Mouse (Mus musculus): ENCODE data around the gene Iqschfp. TPM values are rescaled to one million over a fixed set of nuclear protein-coding genes. Genes with fewer than 3 reads are reported as not detected.

The Iqschfp gene
- total RNA-seq, 2 experiments from 2014 or later = not detected

DNA sequence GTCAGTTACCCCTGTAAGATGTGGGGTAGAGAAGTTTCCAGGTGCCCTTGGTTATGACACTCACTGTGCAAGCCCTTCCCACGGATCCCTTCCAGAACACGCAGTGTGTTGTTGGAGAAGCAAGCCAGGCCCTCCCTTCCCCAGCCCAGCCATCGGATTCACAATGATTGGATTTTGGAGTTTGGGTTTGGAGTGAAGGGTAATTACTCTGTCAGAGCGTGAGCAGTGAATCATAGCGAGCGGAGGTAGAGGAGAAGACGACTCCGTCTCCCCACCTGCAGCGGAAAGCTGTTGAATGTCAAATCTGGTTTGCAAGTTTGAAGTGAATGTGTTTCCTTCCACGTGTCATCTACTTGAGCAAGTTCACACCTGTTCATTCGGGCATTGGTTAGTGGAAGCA is 620.3 kb downstream of the Iqschfp start:
- no peak for DNase-seq
- intact Hi-C loops (cut with DNase I) = no loop called here

DNA sequence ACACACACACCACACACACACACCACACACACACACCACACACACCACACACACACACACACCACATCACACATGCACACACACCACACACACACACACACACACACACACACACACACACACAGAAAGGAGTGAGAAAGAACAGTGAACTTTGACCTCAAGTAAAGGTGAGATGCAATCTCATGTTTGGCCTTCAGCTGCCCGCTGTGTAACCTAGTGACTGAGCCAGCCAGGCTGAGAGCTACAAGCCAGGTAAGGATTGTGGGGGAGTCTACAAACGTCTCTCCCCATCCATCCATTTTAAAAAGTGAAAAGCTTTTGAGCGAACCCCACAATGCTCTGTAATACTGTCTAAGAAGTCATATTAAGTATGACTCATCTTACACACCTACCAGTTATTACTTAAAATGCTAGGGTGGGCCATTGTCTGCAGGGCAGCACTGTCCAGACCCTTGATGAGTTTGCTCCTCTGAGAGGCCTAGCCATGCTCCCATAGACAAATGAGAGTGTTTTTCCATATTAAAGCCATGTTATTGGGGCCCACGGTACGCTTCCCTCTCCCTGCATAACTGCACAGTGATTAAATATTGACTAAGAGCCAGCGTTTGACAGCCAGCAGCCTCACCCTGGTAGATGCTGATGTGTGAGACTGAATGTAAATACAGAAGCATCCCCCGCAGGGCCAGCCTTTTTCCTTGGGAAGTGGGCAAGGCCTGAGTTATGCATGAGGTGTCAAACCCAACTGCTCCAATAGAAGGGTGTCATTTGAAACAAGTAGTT is 621.5 kb downstream of the Iqschfp start:
- intact Hi-C loops (cut with DNase I) = no loop called here
- no peak for DNase-seq

DNA sequence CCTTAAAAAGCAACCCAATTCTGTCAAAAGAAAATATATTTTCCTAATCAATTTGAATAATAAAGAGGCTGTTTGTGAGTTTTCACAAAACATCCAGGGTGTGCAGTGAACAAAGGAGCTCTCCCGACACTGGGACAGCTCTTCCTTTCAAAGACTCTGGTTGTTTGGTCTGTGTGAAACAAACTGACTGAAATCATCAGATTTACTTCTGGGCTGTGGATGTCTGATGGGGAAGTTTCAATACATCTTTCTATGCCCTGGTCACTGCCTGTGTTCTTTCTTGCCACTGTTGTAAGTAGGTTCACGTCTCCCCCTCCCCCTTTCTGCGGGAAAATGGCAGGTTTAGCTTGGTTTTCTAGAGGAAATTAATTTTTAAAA is 622.1 kb downstream of the Iqschfp start:
- intact Hi-C loops (cut with DNase I) = no loop called here
- no peak for DNase-seq

DNA sequence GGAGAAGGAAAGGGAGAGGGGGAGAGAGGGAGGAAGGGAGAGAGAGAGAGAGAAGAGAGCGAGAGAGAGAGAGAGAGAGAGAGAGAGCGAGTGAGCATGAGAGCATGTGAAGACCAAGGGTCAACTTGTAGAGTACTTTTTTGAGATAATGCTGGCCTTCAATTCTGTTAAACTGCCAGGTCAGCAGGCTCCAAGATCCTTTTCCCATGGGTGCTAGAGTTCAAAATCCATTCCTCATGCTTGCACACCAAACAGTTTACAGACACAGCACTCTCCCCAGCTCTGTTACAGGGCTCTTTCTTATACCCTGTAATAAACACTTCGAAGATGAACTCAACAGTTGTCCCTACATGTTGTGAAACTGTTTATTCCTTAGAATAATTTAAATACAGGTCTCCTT is 622.7 kb downstream of the Iqschfp start:
- intact Hi-C loops (cut with DNase I) = no loop called here
- no peak for DNase-seq

DNA sequence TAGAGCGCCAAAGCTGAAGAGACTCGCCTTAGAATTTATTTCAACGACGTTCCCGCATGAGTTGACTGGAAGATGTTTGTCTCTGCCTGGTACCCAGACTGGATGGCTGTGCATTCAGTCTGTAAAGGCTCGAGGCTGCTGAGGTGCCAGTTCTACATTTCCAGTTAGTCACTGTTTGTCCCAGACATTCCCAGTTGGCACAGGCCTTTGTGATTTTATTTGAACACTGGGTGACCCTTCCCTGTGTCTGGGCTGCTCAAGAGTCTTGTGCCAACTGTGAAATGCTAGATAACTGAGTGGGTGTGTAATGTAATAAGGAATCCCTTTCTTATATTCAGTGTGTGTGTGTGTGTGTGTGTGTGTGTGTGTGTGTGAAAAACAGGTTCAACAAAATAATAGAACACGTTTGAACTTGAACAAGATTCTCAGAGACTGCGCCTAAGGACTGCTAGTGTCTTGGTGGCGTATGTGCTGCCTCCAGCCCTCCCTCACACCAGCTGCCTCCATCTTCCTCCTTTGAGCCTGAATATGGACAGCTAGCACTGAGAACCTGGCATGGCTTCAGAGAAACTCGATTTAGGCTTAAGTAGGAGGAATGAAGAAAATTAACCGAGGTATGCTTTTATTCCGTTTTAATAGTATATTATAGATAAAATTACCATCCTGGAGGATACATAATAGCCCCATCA is 624.5 kb downstream of the Iqschfp start:
- DNase-seq = no peak
- intact Hi-C loops (cut with DNase I) = loop anchor here (2.0 kb wide), 1 partner anchor 16 kb away; no protein-coding TSS in a partner anchor

DNA sequence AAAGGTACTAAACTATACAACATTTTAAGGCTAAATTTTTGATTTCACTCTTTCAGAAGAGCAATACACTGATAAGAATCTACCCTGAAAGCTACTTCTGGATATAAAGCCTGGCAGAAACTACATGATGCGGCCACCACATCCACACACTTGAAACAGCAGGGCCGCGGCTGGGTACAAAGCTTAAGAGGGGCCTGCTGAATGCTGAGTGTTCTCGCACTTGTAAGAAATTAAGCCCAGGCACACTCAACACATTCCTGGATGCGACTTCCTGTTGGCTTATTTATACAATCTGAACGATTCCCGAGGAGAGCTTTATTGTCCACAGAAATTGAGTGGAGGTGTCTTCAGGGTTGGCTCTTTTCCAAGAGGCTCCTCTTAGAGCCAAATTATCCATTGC is 625.2 kb downstream of the Iqschfp start:
- intact Hi-C loops (cut with DNase I) = loop anchor here (2.0 kb wide), 1 partner anchor 16 kb away; no protein-coding TSS in a partner anchor

DNA sequence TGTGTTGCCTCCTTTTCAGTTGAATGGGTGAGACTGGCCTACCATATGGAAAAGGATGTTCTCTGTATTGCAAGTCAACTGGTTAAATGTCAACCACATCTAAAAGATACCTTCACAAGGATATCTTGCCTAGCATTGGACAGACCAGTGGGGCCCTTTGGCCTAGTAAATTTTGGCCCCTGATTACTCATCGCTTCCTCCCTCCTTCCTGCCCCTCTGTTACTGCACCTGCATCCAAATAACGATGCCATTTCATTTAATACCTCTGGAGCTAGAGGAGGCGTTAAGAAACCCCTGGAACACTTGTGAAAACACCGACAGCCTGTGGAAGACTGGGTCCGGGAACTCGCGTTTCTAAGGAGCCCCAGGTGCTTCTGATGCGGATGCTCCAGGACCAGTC is 626.0 kb downstream of the Iqschfp start:
- intact Hi-C loops (cut with DNase I) = no loop called here
- DNase-seq = no peak

More for the DNA sequence above, 625.2 kb downstream of the Iqschfp start:
- DNase-seq = no peak

DNA sequence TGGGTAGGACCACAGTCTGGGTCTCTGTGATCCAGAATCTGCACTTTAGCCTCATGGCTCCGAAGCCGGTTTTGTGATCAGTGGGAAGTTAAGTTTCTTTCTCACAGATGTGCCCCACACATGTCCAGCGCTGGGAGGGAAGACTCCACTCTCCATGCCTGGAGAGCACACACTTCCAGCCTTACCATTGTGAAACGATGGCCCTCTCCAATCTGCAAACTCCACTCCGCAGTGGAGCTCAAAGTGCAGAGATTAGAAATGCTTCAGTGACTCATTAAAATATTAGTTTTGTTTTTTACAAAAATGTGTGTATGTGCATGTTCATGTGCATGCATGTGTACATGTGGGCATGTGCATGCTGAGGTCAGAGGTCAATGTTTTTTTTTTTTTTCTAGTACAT is 626.6 kb downstream of the Iqschfp start:
- DNase-seq = no peak
- intact Hi-C loops (cut with DNase I) = no loop called here

DNA sequence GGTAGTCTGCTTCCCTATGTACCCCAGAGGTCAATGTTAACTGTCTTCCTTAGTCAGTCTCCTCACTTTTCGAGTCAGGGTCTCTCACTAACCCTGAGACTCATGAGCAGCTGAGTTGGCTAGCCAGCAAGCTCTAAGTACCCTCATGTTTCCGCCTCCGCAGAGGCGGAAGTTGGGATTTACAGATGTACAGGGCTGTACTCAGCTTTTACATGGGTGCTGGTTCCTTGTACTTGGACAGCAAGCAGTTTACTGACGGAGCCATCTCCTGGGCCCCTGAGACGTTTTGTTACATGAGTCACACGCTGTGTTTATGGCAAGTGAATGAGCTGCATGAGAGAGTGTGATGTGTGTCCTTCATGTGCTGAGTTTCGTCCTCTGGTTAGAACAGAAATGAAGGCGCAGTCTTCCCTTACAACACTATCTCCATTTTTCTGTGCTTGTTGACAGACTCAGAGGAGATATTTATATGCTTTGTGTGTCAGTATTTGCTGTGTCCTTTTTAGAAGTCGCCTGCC is 633.4 kb downstream of the Iqschfp start:
- intact Hi-C loops (cut with DNase I) = no loop called here
- DNase-seq = no peak

DNA sequence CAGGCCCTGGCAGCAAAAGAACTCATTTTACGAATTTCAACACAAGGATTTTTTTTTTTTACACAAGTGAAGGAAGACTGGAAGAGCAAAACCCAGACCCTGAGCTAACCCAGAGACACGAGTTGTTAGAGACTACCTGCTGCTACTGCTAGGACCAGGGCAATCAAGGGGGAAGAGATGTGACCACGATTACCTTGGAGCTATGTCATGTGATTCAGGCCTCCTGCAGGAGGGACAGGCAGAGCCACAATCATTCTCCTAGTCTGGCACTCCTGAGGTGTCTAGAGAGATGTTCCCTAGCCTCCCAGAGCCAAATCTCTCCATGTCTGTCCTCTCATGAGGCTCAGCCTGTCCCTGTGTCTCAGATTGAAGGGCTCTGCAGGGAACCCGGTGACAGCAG is 634.4 kb downstream of the Iqschfp start:
- intact Hi-C loops (cut with DNase I) = no loop called here
- DNase-seq = no peak

DNA sequence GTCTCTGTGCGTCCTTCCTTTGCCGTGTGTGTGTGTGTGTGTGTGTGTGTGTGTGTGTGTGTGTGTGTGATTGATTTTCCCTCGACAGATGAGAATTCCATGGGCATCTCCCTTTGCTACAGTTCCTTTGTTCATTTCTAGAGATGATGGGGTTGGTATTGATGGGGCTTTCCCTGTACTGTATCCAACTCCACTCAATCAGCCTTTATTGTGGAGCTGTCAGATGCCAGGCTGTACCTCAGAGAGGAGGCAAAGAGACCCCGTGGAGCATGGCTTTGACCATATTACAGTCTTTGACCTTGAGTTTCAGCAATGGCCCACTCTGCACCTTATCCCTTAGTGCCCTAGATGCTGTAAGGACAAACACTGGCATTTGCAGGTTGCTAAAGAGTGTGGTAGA is 635.1 kb downstream of the Iqschfp start:
- intact Hi-C loops (cut with DNase I) = no loop called here
- DNase-seq = no peak

DNA sequence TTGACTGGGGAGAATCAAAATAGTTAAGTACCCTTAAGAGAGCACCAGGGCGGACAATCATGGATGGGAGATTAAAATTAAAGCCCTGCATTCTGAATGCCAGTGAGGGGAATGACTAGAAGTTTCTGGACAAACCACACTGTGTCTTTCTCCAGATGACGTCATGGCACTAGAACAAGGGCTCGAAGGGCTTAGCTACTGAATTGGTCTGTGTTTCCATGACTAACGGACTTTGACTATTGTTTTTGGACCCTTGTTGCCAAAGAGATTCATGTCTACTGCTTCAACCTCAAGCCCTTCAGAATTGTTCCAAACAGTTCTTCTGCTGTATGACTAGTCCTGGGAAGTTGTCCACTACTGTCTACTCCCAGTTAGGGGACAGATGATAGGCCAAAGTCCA is 639.9 kb downstream of the Iqschfp start:
- DNase-seq = no peak
- intact Hi-C loops (cut with DNase I) = loop anchor here (2.0 kb wide), 1 partner anchor 15 kb away; no protein-coding TSS in a partner anchor

DNA sequence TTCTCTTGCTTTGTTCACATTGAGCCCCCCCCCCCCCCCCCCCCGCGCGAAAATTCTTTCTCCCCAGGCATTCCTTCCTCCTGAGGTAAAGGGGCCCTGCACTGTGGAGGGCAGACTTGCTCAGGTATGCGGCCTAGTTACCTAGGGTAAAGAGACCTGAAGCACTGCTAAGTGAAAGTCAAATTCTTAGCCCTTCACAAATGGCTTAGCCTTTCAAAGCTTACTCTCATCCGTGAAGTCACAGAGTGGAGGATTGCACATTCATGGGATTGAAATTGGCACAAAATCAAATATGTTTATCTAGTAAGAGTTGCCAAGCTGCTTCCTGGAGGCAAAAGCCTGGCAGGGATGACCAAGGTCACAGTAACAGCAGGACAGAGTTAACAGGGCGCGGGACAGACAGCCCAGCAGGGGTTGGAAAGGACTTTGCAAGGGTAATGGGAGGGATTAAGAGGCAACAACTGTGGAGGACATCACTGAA is 642.6 kb downstream of the Iqschfp start:
- DNase-seq = peak; percentile 74 to 76
- intact Hi-C loops (cut with DNase I) = loop anchor here (2.0 kb wide), 1 partner anchor 40 kb away; no protein-coding TSS in a partner anchor

DNA sequence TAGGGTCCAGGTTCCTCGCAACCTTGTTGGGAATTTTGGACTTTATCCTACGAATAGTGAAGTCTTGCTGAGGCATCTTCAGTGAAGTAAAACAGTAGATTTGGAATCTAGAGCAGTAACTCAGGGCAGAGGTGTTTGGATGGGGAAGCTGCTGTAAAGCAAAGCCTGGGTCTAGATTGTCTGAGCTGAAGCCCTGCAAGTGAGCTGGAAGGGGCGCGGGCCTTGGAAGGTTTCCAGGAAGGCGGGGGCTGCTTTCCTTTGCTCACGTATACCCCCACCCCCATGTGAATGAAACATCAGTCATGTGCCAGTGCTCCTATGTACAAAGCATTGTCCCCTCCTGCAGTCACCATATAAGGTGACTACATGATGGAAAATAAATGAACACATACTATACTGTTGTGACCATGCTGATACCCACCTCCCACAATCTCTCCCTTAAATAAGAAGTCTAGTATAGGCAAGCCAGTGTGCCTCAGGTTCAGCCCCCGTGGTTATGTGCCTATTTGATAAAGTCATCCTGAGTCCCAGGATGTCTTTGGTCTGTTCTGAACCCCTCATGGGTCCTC is 643.2 kb downstream of the Iqschfp start:
- intact Hi-C loops (cut with DNase I) = loop anchor here (2.0 kb wide), 1 partner anchor 40 kb away; no protein-coding TSS in a partner anchor
- no peak for DNase-seq

DNA sequence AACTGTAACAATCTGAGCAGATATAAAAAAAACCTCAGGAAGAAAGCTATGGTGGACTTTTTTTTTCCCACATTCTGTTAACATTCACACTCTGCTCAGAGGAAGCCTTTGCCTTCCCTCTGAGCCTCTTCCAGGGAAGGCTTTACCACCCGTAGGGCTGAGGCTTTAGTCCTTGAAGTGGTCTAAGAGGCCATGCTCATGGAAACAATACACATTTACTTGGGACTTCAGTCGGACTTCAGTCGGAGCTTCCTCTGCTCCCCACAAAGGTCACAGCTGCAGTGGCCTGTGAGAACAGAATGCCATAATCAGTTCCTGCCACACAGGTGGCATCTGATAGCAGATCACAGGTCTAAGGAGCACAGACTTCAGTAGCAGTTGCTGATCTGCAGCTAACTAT is 644.0 kb downstream of the Iqschfp start:
- intact Hi-C loops (cut with DNase I) = no loop called here

DNA sequence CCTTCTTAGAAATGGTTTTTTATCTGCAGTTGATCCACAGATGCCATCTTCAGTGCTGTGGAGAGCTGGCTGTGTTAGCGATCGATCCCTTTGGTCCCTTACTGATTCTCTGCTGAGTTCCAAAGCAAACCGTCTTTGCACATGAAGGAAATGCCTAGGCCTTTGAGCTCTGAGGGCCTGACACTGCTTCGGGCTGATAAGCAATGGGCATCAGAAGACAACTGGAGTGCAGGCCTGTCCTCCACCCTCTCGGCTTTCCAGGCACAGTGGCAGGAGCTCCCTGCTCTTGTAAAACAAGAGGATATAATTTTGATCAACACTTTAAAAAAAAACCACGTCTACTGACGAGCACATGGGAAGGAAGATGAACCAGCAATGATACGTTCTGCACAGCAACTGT is 649.7 kb downstream of the Iqschfp start:
- DNase-seq = no peak
- intact Hi-C loops (cut with DNase I) = loop anchor here (1.0 to 10.0 kb wide), 4 partner anchors 72 to 485 kb away; no protein-coding TSS in a partner anchor

More for the DNA sequence above, 644.0 kb downstream of the Iqschfp start:
- DNase-seq = no peak

DNA sequence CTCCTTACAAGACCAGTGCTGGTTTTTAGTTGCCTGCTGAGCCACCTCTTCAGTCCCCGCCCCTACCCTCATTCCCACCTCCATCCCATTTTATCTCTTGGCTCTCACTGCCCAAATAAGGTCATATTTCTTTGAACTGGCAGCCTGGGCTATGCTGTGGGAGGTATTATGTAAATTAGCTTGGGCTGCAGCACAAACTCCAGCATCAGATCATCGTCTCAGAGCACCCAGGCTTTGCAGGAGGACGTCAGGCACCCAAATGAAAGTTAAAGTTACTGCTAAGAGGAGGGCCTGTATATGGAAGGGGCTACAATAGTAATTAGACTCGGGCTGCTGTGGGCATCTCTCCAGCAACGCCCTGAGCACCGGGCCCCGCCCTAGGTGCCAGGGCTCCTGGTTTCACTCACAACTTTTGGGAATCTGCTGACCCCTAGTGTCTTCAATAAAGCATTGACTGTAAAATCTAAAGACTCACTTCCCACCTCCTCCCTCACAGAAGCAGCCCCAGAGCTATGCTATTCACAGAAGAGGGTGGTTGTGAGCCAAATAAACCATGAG is 651.0 kb downstream of the Iqschfp start:
- peak; percentile 75 to 76 for DNase-seq

DNA sequence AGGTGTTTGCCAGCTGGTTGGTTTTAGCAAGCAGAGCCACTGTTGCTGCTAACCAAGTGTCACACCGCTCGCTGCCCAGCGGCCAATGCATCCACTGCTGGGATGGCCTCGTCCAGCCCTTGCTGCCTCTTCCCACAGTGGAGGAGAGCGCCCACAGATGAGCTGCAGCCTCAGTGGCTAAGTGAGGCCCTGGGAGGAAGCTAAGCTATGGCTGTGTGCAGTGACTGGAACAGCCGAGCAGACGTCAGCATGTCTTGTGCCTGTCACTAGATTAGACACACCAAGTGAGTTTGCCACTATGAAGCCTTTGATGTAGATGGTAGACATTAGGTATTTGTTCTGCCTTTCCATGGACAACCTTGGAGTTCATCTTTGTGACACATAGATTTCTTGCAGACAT is 652.8 kb downstream of the Iqschfp start:
- no peak for DNase-seq
- intact Hi-C loops (cut with DNase I) = loop anchor here (10.0 kb wide), 2 partner anchors 200 to 270 kb away; no protein-coding TSS in a partner anchor

More for the DNA sequence above, 651.0 kb downstream of the Iqschfp start:
- intact Hi-C loops (cut with DNase I) = loop anchor here (1.0 to 10.0 kb wide), 4 partner anchors 48 to 486 kb away; no protein-coding TSS in a partner anchor

DNA sequence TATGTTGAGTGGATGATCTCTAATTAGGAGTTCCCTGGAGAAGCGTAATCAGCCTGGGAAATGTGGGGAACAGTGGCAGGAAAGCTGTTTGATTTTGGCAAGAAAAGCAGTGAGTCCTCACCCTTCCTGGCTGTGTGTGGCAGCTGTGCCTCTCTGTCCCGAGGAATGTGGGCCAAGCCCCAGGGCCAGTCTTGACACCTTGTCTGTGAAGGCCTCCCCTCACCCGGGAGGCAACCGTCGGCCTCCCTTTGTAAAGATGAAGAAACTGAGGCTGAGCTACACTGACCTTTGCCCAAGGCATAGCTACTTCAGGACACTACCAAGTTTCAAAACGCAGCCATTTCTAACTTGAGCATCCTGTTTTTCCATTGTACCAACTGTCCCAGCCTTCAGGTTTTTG is 653.9 kb downstream of the Iqschfp start:
- intact Hi-C loops (cut with DNase I) = loop anchor here (10.0 kb wide), 2 partner anchors 201 to 271 kb away; no protein-coding TSS in a partner anchor
- no peak for DNase-seq

DNA sequence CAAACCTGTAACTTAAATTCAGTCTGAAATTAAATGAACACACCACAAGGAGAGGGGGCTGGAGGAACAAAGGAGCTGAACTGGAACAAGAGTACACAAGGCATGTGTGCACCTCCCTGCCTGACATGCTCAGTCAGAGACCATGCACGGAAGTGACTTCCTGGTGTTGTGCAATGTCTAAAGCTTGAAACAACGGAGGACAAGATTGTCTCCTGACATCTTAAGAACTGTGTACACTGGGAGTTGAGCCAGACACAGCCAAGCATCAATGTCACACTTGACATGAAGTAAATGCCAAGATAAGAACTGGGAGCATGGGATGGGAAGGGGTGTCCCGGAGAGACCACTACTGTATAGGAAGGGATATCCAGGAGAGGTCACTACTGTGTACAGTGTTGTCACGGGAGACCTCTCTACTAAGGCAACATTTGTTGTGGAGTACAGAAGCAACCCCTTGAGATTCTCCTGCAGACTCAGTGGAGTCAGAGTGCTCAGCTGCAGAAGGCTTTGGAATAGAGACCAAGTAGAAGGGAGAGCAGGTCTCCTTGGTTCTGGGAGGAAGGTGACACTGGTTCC is 663.1 kb downstream of the Iqschfp start:
- no peak for DNase-seq
- intact Hi-C loops (cut with DNase I) = no loop called here

All from heart, postnatal 10 days (tissue).